Mouse (Mus musculus) midbrain, embryonic 12.5 days (tissue): ENCODE measurements around the gene Cxcl10. TPM values are rescaled to one million over a fixed set of nuclear protein-coding genes. Genes with fewer than 3 reads are reported as not detected.

ENCODE experiments used
- ATAC-seq: fragments of 200-750 bp; cut with Nextera tagmentation; 2 replicates; pipeline ENCODE4 v1.8.0; 2017; ENCODE audit warnings: low read depth, moderate TSS enrichment, moderate library complexity; ENCODE audit not compliant: low FRiP score
- H3K27ac ChIP-seq: fragments of 300-500 bp; sonication (generic); replicated peaks from 2 replicates; pipeline ENCODE4 v1.5.1; 2016; ENCODE audit warnings: mild to moderate bottlenecking
- H3K27me3 ChIP-seq: fragments of 300-500 bp; sonication (generic); 2 replicates; pipeline ENCODE4 v1.6.1; 2016; ENCODE audit warnings: mild to moderate bottlenecking
- H3K36me3 ChIP-seq: fragments of 300-500 bp; sonication (generic); 2 replicates; pipeline ENCODE4 v1.6.1; 2016
- H3K4me1 ChIP-seq: fragments of 300-500 bp; sonication (generic); 2 replicates; pipeline ENCODE4 v1.6.1; 2016
- H3K4me2 ChIP-seq: fragments of 300-500 bp; sonication (generic); replicated peaks from 2 replicates; pipeline ENCODE4 v1.6.1; 2016; ENCODE audit warnings: mild to moderate bottlenecking, moderate library complexity
- H3K4me3 ChIP-seq: fragments of 300-500 bp; sonication (generic); 2 replicates; pipeline ENCODE4 v1.5.1; 2016; ENCODE audit warnings: mild to moderate bottlenecking
- H3K9ac ChIP-seq: fragments of 300-500 bp; sonication (generic); replicated peaks from 2 replicates; pipeline ENCODE4 v1.6.1; 2016; ENCODE audit warnings: mild to moderate bottlenecking, moderate library complexity
- H3K9me3 ChIP-seq: fragments of 300-500 bp; sonication (generic); 2 replicates; pipeline ENCODE4 v1.6.1; 2016; ENCODE audit warnings: mild to moderate bottlenecking
- WGBS: fragments of 180-500 bp; shearing (Covaris S2); methylation state at CpG from one replicate; pipeline ENCODE4 v1.1.7; 2016; 5-methylcytosine and 5-hydroxymethylcytosine counted together
- polyA plus RNA-seq: library from polyadenylated mRNA; unstranded; fragments of >200 nt; fragmentation: Nextera tagmentation; extraction: Ambion mirVana; gene quantifications from 2 replicates; pipeline ENCODE4 v1.2.1, GENCODE M21; 2016

Gene Cxcl10
- polyA plus RNA-seq, 1 experiment from 2014 or later, result not detected

DNA sequence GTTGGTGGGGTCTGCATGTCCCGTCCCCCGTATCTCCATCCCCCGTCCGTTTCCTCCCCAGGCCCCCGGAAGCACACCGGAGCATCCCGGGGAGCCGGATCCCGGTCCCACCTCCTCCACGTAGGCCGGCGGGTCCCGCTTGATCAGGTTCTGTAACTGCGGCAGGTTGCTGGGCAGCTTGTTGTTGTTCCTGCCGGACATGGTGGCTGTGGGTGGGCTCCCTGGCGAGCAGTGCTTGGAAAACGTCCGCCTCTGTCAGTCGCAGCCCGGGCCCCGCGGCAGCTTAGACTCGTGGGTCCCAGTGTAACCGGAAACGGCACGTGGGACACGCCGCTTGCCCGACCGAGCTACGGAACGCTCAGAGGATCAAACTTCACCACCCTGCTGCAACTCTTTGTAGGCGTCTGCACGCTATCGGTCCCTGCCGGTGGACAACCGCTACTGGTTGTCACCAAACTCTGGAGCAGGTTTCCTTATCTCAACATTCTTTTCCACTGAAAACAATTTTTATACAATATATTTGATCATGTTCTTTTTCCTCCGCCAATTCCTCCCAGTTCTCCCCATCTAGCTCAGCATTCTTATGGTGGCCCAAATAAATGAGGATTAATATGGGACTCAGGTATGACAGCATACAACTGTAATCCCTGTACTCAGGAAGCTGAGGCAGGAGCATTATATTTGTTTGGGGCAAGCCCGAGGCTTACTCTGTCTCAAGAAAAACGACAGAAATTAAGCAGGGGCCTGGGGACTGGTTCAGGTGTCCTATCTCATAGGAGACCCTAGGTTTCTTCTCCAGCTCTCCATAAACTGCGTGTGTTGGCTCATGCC is 38.8 kb downstream of the Cxcl10 start, which contains the start of gene Sdad1:
Sdad1 (minus strand) TSS at position 799 of the 831 bp plus-strand sequence.
- peak within 1 kb of the TSS; percentile 93 for H3K4me3 ChIP-seq
- peak; percentile 94 for ATAC-seq
- no peaks in the 10 kb centered on the region for H3K27me3 ChIP-seq
- WGBS, result 2% methylated on average over 41 of the region's 41 CpGs
- peak within 1 kb of the TSS; percentile 86 for H3K4me2 ChIP-seq
- peaks cover 5% of the 10 kb centered on the region for H3K36me3 ChIP-seq
- H3K9me3 ChIP-seq, result no peaks in the 10 kb centered on the region
- H3K4me1 ChIP-seq, result peaks cover 17% of the 10 kb centered on the region
- peak within 1 kb of the TSS; percentile 20; the same call in 1 of the 2 replicates for H3K27ac ChIP-seq
- H3K9ac ChIP-seq, result peak within 1 kb of the TSS; percentile 76

DNA sequence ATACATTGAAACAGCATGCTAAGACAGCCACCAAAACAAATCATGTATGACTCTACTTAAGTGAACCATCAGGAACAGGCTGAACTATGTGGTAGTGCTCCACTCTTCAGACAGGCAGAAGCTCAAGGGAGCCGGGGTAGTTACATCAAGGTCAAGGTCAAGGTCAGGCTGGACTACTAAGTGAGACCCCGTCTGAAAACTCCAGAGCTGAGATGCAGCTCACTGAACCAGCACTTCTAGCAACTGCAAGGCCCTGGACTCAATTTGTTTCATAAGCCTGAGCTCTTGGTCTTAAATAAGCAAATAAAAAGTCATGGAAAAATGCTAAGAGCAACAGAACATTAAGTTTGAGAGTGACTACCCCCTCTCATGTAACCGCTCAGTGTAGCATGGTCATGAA is 44.4 kb downstream of the Cxcl10 start:
- Histone ChIP-seq H3K4me2 (no peak overlapping the region), H3K27ac (no peak overlapping the region), H3K4me1 (peaks cover 11% of the 10 kb centered on the region), H3K9me3 (no peaks in the 10 kb centered on the region), H3K27me3 (no peaks in the 10 kb centered on the region), H3K4me3 (no peak overlapping the region), H3K9ac (no peak overlapping the region), H3K36me3 (peaks cover 58% of the 10 kb centered on the region)
- no peak for ATAC-seq
- 92% methylated on average over 3 of the region's 3 CpGs for WGBS

GRCm38 (mm10) chr5:92302149-92302840 is 46.4 kb downstream of the Cxcl10 start:
- Histone ChIP-seq H3K4me2 (no peak overlapping the region), H3K27ac (no peak overlapping the region), H3K9ac (no peak overlapping the region), H3K9me3 (no peaks in the 10 kb centered on the region), H3K4me3 (no peak overlapping the region), H3K4me1 (no peaks in the 10 kb centered on the region), H3K27me3 (no peaks in the 10 kb centered on the region), H3K36me3 (peaks cover 75% of the 10 kb centered on the region)
- WGBS, result 93% methylated on average over 13 of the region's 13 CpGs
- no peak for ATAC-seq

Other genes with a start within 250 kb of the Cxcl10 start
- 50.5 and 52.0 TPM in 2 replicates for gene Uso1, start 211.0 kb downstream of the Cxcl10 start, polyA plus RNA-seq
- gene U90926, start 133.5 kb downstream of the Cxcl10 start, polyA plus RNA-seq, result not detected in 2 replicates
- 0.19 and 0.21 TPM in 2 replicates for gene Ppef2, start 92.6 kb downstream of the Cxcl10 start, polyA plus RNA-seq
- 5.9 and 6.6 TPM in 2 replicates for gene Naaa, start 70.7 kb downstream of the Cxcl10 start, polyA plus RNA-seq
- 38.0 and 43.3 TPM in 2 replicates for gene Sdad1, start 38.4 kb downstream of the Cxcl10 start, polyA plus RNA-seq
- not detected in 2 replicates for gene Cxcl9, start 20.8 kb downstream of the Cxcl10 start, polyA plus RNA-seq
- 2.6 TPM in 2 replicates for gene Art3, start 17.1 kb downstream of the Cxcl10 start, polyA plus RNA-seq
- gene Nup54, start 86.3 kb upstream of the Cxcl10 start, polyA plus RNA-seq, result 53.1 and 63.0 TPM in 2 replicates
- 14.2 and 17.0 TPM in 2 replicates for gene Scarb2, start 157.9 kb upstream of the Cxcl10 start, polyA plus RNA-seq
- not detected in 2 replicates for gene Fam47e, start 206.2 kb upstream of the Cxcl10 start, polyA plus RNA-seq